Mouse (Mus musculus) CH12.LX (cell line): ENCODE data around the gene Eef1akmt4. TPM values are rescaled to one million over a fixed set of nuclear protein-coding genes. Genes with fewer than 3 reads are reported as not detected.

Source experiments
- DNase-seq: peaks from one replicate; pipeline ENCODE4 v3.0.0-alpha.2; 2013; ENCODE audit errors: extremely low read depth
- H3K27ac ChIP-seq: 2 replicates; pipeline ENCODE4 v1.5.1; 2012; ENCODE audit warnings: low read depth, mild to moderate bottlenecking, control low read depth, moderate library complexity; ENCODE audit not compliant: insufficient read depth
- H3K27me3 ChIP-seq: replicated peaks from 2 replicates; pipeline ENCODE3; 2012; ENCODE audit warnings: inconsistent platforms
- H3K36me3 ChIP-seq, 2 experiments: replicated peaks in 1 of 2; 2 replicates each; pipeline versions ENCODE3 to v1.6.1; 2012; ENCODE audit warnings: inconsistent platforms in 1 of 2, low read length in 1 of 2, mild to moderate bottlenecking in 1 of 2, mixed read lengths in 1 of 2, moderate library complexity in 1 of 2; ENCODE audit not compliant: control insufficient read depth in 1 of 2, insufficient read depth in 1 of 2
- H3K4me1 ChIP-seq, 2 experiments: 2 replicates each; pipeline ENCODE4 v1.6.1; 2012; ENCODE audit warnings: inconsistent platforms in 1 of 2, moderate library complexity in 1 of 2; ENCODE audit not compliant: insufficient read depth in 2 of 2, control insufficient read depth in 1 of 2
- H3K4me2 ChIP-seq: 2 replicates; pipeline ENCODE4 v1.6.1; 2012; ENCODE audit warnings: low read depth, mild to moderate bottlenecking, control low read depth; ENCODE audit not compliant: poor library complexity, insufficient read depth, severe bottlenecking
- H3K4me3 ChIP-seq, 3 experiments: fragments of 150-350 bp in 1 of 3; sonication (generic) in 1 of 3; replicated peaks in 1 of 3; 2 replicates each; pipeline versions ENCODE3 to v1.5.1; 2011 to 2012; ENCODE audit warnings: low read depth in 2 of 3, low read length in 2 of 3, mild to moderate bottlenecking in 2 of 3, moderate library complexity in 2 of 3, control low read depth in 1 of 3, improper control_type of control experiment in 1 of 3, inconsistent platforms in 1 of 3, mixed read lengths in 1 of 3; ENCODE audit not compliant: poor library complexity in 1 of 3
- H3K79me2 ChIP-seq: replicated peaks from 2 replicates; pipeline ENCODE4 v1.6.1; 2012; ENCODE audit warnings: mild to moderate bottlenecking, moderate library complexity; ENCODE audit not compliant: control insufficient read depth, poor library complexity, insufficient read depth, severe bottlenecking; ENCODE audit errors: extremely low read depth
- H3K9ac ChIP-seq: 2 replicates; pipeline ENCODE4 v1.6.1; 2012; ENCODE audit warnings: low read depth, mild to moderate bottlenecking, control low read depth, moderate library complexity; ENCODE audit not compliant: insufficient read depth
- H3K9me3 ChIP-seq: replicated peaks from 2 replicates; pipeline ENCODE3; 2012; ENCODE audit warnings: low read length, inconsistent platforms, mixed read lengths
- BHLHE40 ChIP-seq: IDR thresholded peaks from 2 replicates; pipeline ENCODE4 v1.6.1; 2011; ENCODE audit warnings: mild to moderate bottlenecking, low read depth, low read length, improper control_type of control experiment
- CHD1 ChIP-seq: IDR thresholded peaks from 2 replicates; pipeline ENCODE4 v1.6.1; 2012; ENCODE audit warnings: low read depth, low read length, improper control_type of control experiment, inconsistent platforms
- CHD2 ChIP-seq: IDR thresholded peaks from 2 replicates; pipeline ENCODE4 v1.6.1; 2011; ENCODE audit warnings: low read length, improper control_type of control experiment
- ELF1 ChIP-seq: IDR thresholded peaks from 2 replicates; pipeline ENCODE4 v1.6.1; 2014; ENCODE audit warnings: low read depth, mild to moderate bottlenecking, inconsistent platforms, low read length, improper control_type of control experiment
- EP300 ChIP-seq: IDR thresholded peaks from 2 replicates; pipeline ENCODE4 v1.6.1; 2011; ENCODE audit warnings: low read length, improper control_type of control experiment
- GABPA ChIP-seq: IDR thresholded peaks from 2 replicates; pipeline ENCODE4 v1.6.1; 2012; ENCODE audit warnings: low read depth, low read length, improper control_type of control experiment, inconsistent platforms; ENCODE audit not compliant: insufficient replicate concordance
- HCFC1 ChIP-seq: IDR thresholded peaks from 2 replicates; pipeline ENCODE4 v1.6.1; 2012; ENCODE audit warnings: low read depth, mild to moderate bottlenecking, inconsistent platforms, low read length, improper control_type of control experiment
- IRF4 ChIP-seq: IDR thresholded peaks from 2 replicates; pipeline ENCODE4 v1.6.1; 2014; ENCODE audit warnings: low read depth, mild to moderate bottlenecking, inconsistent platforms, low read length, improper control_type of control experiment
- JUN ChIP-seq: IDR thresholded peaks from 2 replicates; pipeline ENCODE4 v1.6.1; 2011; ENCODE audit warnings: low read depth, mild to moderate bottlenecking, low read length, improper control_type of control experiment, moderate library complexity; ENCODE audit not compliant: insufficient read depth
- JUND ChIP-seq: conservative IDR thresholded peaks from 2 replicates; pipeline ENCODE4 v1.6.1; 2011; ENCODE audit warnings: low read depth, low read length, improper control_type of control experiment
- KAT2A ChIP-seq: IDR thresholded peaks from 2 replicates; pipeline ENCODE4 v1.6.1; 2012; ENCODE audit warnings: low read length, improper control_type of control experiment, inconsistent platforms; ENCODE audit not compliant: insufficient replicate concordance
- MAFK ChIP-seq: IDR thresholded peaks from 2 replicates; pipeline ENCODE4 v1.6.1; 2011; ENCODE audit warnings: low read length, improper control_type of control experiment; ENCODE audit not compliant: insufficient replicate concordance
- MAX ChIP-seq: IDR thresholded peaks from 2 replicates; pipeline ENCODE4 v1.6.1; 2011; ENCODE audit warnings: low read length, improper control_type of control experiment
- MAZ ChIP-seq: IDR thresholded peaks from 2 replicates; pipeline ENCODE4 v1.6.1; 2012; ENCODE audit warnings: low read depth, mild to moderate bottlenecking, inconsistent platforms, low read length, improper control_type of control experiment, moderate library complexity
- MXI1 ChIP-seq: IDR thresholded peaks from 2 replicates; pipeline ENCODE4 v1.6.1; 2011; ENCODE audit warnings: mild to moderate bottlenecking, low read depth, low read length, improper control_type of control experiment
- MYC ChIP-seq: IDR thresholded peaks from 2 replicates; pipeline ENCODE4 v1.6.1; 2011; ENCODE audit warnings: low read depth, mild to moderate bottlenecking, improper control_type of control experiment, low read length
- NELFE ChIP-seq: IDR thresholded peaks from 2 replicates; pipeline ENCODE4 v1.6.1; 2011; ENCODE audit warnings: low read depth, low read length, improper control_type of control experiment
- NRF1 ChIP-seq: IDR thresholded peaks from 2 replicates; pipeline ENCODE4 v1.6.1; 2014; ENCODE audit warnings: low read depth, mild to moderate bottlenecking, inconsistent platforms, low read length, improper control_type of control experiment, moderate library complexity
- PAX5 ChIP-seq: IDR thresholded peaks from 2 replicates; pipeline ENCODE4 v1.6.1; 2012; ENCODE audit warnings: low read length, inconsistent platforms, mixed read lengths
- POLR2A ChIP-seq: IDR thresholded peaks from 2 replicates; pipeline ENCODE4 v1.6.1; 2011; ENCODE audit warnings: low read depth, mild to moderate bottlenecking, improper control_type of control experiment, low read length
- POLR2AphosphoS2 ChIP-seq: IDR thresholded peaks from 2 replicates; pipeline ENCODE4 v1.6.1; 2011; ENCODE audit warnings: low read depth, low read length, improper control_type of control experiment
- RCOR1 ChIP-seq: conservative IDR thresholded peaks from 2 replicates; pipeline ENCODE4 v1.6.1; 2012; ENCODE audit warnings: low read depth, mild to moderate bottlenecking, inconsistent platforms, low read length, improper control_type of control experiment
- SIN3A ChIP-seq: IDR thresholded peaks from 2 replicates; pipeline ENCODE4 v1.6.1; 2012; ENCODE audit warnings: low read length, improper control_type of control experiment, inconsistent platforms
- TCF12 ChIP-seq: IDR thresholded peaks from 2 replicates; pipeline ENCODE4 v1.6.1; 2014; ENCODE audit warnings: low read depth, mild to moderate bottlenecking, inconsistent platforms, low read length, improper control_type of control experiment
- UBTF ChIP-seq: IDR thresholded peaks from 2 replicates; pipeline ENCODE4 v1.6.1; 2012; ENCODE audit warnings: low read depth, mild to moderate bottlenecking, inconsistent platforms, low read length, improper control_type of control experiment, moderate library complexity
- USF1 ChIP-seq: IDR thresholded peaks from 2 replicates; pipeline ENCODE4 v1.6.1; 2014; ENCODE audit warnings: low read depth, mild to moderate bottlenecking, inconsistent platforms, low read length, improper control_type of control experiment
- USF2 ChIP-seq: conservative IDR thresholded peaks from 2 replicates; pipeline ENCODE4 v1.6.1; 2011; ENCODE audit warnings: low read depth, low read length, improper control_type of control experiment
- ZKSCAN1 ChIP-seq: IDR thresholded peaks from 2 replicates; pipeline ENCODE4 v1.6.1; 2012; ENCODE audit warnings: low read depth, inconsistent platforms, low read length, improper control_type of control experiment, borderline replicate concordance
- ZMIZ1 ChIP-seq: IDR thresholded peaks from 2 replicates; pipeline ENCODE4 v1.6.1; 2012; ENCODE audit warnings: low read depth, mild to moderate bottlenecking, inconsistent platforms, low read length, improper control_type of control experiment
- dilution Hi-C: fragments of 300-500 bp; cut with MboI; formaldehyde crosslinking; loops from 2 replicates; pipeline ENCODE4 v1.14.3; 2020; ENCODE audit warnings: low sequenced_read_pairs; ENCODE audit not compliant: extremely low pct_unique_long_range_greater_than_20kb, extremely low pct_ligation_motif_present
- in situ Hi-C: fragments of 300-500 bp; cut with MboI; formaldehyde crosslinking; loops from 3 replicates; pipeline ENCODE4 v1.14.3; 2019; ENCODE audit warnings: low sequenced_read_pairs, low pct_ligation_motif_present, low pct_unique_long_range_greater_than_20kb, mixed read lengths
- polyA plus RNA-seq: library from polyadenylated mRNA; unstranded; fragments of >175 nt; gene quantifications from 2 replicates; pipeline ENCODE4 v1.2.1, GENCODE M21; 2012; ENCODE audit warnings: low read depth; ENCODE audit not compliant: insufficient read length
- total RNA-seq, 2 experiments: library from RNA; depleted of rRNA; stranded (reverse); fragments of 300-350 nt in 1 of 2; fragments of >200 nt in 1 of 2; gene quantifications; 2 replicates each; pipeline ENCODE4 v1.2.3; 2012 to 2014

Gene Eef1akmt4
- total and polyA plus RNA-seq, 3 experiments = 50.7 to 82.8 (median 53.3) TPM

DNA sequence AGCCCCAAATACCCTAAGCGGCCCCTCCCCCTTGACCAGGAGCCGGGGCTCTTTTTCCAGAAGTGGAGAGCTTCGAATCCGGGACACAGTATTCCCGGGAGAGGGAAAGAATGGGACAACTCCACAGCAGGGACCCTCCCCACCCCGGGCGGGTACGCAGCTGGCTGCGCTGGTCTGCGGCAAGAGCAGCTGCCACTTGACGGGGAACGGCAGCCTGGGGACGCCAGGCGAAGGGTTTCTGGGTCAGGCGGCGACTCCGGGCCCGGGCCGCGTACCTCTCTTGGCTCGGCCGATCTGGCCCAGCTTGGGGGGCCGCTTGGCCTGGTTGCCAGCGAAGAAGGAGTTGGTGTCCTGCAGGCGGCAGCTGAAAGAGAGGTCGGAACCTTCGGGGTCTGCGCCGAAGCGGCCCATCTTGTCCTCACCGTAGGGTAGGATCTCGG lies 9.4 kb downstream of the Eef1akmt4 start:
- H3K9me3 ChIP-seq = peaks cover 17% of the 10 kb centered on the region
- peak overlapping the region; percentile 48 to 80 (median 62) for H3K4me3 ChIP-seq
- no peaks in the 10 kb centered on the region for H3K79me2 ChIP-seq
- H3K36me3 ChIP-seq = peaks cover 2 to 48% of the 10 kb centered on the region in 2 experiments
- in situ Hi-C loops = no loop called here
- peak overlapping the region; percentile 72; the same call in 1 of the 2 replicates for H3K9ac ChIP-seq
- peak overlapping the region; percentile 72 for H3K4me2 ChIP-seq
- TF ChIP-seq EP300 (no peak), CHD2 (no peak), KAT2A (no peak), POLR2AphosphoS2 (0 out of 2 replicates have a peak, but pooled peaks have one; percentile 57)
- no peak for DNase-seq
- dilution Hi-C loops = no loop called here
- peak overlapping the region; percentile 18 for H3K27ac ChIP-seq
- peaks cover 4 to 27% of the 10 kb centered on the region in 2 experiments; a peak in 3 of 4 replicates for H3K4me1 ChIP-seq
- H3K27me3 ChIP-seq = no peaks in the 10 kb centered on the region

DNA sequence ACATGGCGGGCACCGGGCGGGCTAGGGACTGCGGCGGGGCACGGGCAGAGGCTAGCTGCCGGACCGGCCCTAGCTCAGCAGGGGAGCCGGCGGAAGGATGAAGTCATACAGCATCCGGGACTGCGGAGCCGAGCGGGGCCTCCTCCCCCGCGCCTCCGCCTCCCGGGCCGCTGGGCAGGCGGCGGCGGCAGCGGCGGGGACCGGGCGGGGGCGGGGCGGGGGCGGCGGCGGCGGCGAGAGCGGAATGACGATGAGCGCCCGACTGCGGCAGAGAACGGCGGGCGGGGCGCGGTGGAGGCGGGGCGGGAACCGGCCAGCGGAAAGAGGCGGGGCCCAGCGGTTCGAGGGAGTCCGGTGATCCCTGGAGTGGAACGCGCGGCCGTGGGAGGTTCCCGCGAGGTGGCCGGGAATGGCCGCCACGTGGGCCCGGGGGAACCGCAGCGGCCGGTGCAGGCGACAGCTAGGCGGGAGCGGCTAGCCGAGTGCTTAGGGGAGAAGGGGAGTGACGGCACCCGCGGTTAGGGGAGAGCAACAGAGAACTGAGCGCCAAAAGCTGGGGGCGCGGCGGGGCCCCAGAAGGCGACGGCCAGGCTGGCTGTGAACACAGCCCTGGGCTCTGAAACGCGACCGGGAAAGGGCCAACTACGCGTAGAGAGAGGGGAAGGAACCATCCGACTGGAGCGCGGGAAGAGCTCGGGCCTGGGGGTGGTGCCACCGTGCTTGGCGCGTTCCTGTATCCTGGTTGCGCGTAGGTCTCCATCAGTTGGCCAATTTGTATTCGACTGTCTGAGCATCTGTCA lies 10.0 kb downstream of the Eef1akmt4 start, which contains the start of gene Camk2n2:
Gene Camk2n2 (minus strand): TSS at position 97 of the 800 bp plus-strand sequence.
- Histone ChIP-seq H3K9ac (peak within 1 kb of the TSS; percentile 72), H3K4me1 (peaks cover 4 to 27% of the 10 kb centered on the region in 2 experiments; a peak in 3 of 4 replicates), H3K27me3 (no peaks in the 10 kb centered on the region), H3K4me2 (peak within 1 kb of the TSS; percentile 72), H3K27ac (peak within 1 kb of the TSS; percentile 85), H3K79me2 (no peaks in the 10 kb centered on the region), H3K36me3 (peaks cover 2 to 42% of the 10 kb centered on the region in 2 experiments), H3K9me3 (peaks cover 17% of the 10 kb centered on the region), H3K4me3 (peak within 1 kb of the TSS; percentile 62 to 85 (median 80))
- DNase-seq = peak; percentile 69
- in situ Hi-C loops (no loop called here), dilution Hi-C loops (no loop called here)
- TF ChIP-seq JUN (no peak), TCF12 (peak; percentile 50; the same call in 1 of the 2 replicates), BHLHE40 (0 out of 2 replicates have a peak, but pooled peaks have one; percentile 17), MAZ (peak; percentile 37; the same call in 1 of the 2 replicates), USF1 (no peak), POLR2A (peak; percentile 57), MYC (peak; percentile 44; the same call in 1 of the 2 replicates), ZKSCAN1 (no peak), RCOR1 (no peak; the same call in 1 of the 2 replicates), NELFE (peak; percentile 75), SIN3A (peak; percentile 28; the same call in 1 of the 2 replicates), ELF1 (no peak), MAX (peak; percentile 79), IRF4 (no peak), PAX5 (no peak), JUND (no peak), GABPA (no peak), MXI1 (peak; percentile 94), ZMIZ1 (peak; percentile 89), UBTF (0 out of 2 replicates have a peak, but pooled peaks have one; percentile 19), USF2 (no peak), NRF1 (peak; percentile 32; the same call in 1 of the 2 replicates), MAFK (0 out of 2 replicates have a peak, but pooled peaks have one; percentile 33), CHD1 (0 out of 2 replicates have a peak, but pooled peaks have one; percentile 21), CHD2 (peak; percentile 47), HCFC1 (peak; percentile 32)
